Mouse (Mus musculus) stomach, postnatal 0 days (tissue): ENCODE measurements around the gene Slc13a3. TPM values are rescaled to one million over a fixed set of nuclear protein-coding genes. Genes with fewer than 3 reads are reported as not detected.
A peak's percentile ranks its signal among the peaks of the same experiment; 100 is the strongest.

Experiments
- ATAC-seq: fragments of 200-750 bp; cut with Nextera tagmentation; 2 replicates; pipeline ENCODE4 v1.8.0; 2017; ENCODE audit not compliant: low FRiP score, low TSS enrichment
- DNase-seq: peaks from one replicate; pipeline ENCODE4 v3.0.0-alpha.2; 2016; ENCODE audit warnings: low spot score
- H3K27ac ChIP-seq: fragments of 300-500 bp; sonication (generic); replicated peaks from 2 replicates; pipeline ENCODE4 v1.5.1; 2014; ENCODE audit warnings: mild to moderate bottlenecking, control low read depth
- H3K27me3 ChIP-seq: fragments of 300-500 bp; sonication (generic); 2 replicates; pipeline ENCODE4 v1.6.1; 2014; ENCODE audit warnings: low read length; ENCODE audit not compliant: control insufficient read depth, insufficient read depth
- H3K36me3 ChIP-seq: fragments of 300-500 bp; sonication (generic); 2 replicates; pipeline ENCODE4 v1.6.1; 2014; ENCODE audit warnings: low read length, mixed read lengths; ENCODE audit not compliant: control insufficient read depth, insufficient read depth
- H3K4me1 ChIP-seq: fragments of 300-500 bp; sonication (generic); replicated peaks from 2 replicates; pipeline ENCODE4 v1.6.1; 2014; ENCODE audit warnings: antibody characterized with exemption; ENCODE audit not compliant: control insufficient read depth, insufficient read depth
- H3K4me2 ChIP-seq: fragments of 300-500 bp; sonication (generic); replicated peaks from 2 replicates; pipeline ENCODE4 v1.6.1; 2014; ENCODE audit warnings: low read depth, mild to moderate bottlenecking, control low read depth, moderate library complexity
- H3K4me3 ChIP-seq: fragments of 300-500 bp; sonication (generic); 2 replicates; pipeline ENCODE4 v1.5.1; 2014; ENCODE audit warnings: low read depth, low read length, control low read depth
- H3K9ac ChIP-seq: fragments of 300-500 bp; sonication (generic); 2 replicates; pipeline ENCODE4 v1.6.1; 2014; ENCODE audit warnings: mild to moderate bottlenecking, low read length, control low read depth, mixed read lengths
- H3K9me3 ChIP-seq: fragments of 300-500 bp; sonication (generic); 2 replicates; pipeline ENCODE4 v1.6.1; 2016; ENCODE audit warnings: low read length; ENCODE audit not compliant: control insufficient read depth
- CTCF ChIP-seq: IDR thresholded peaks from 2 replicates; pipeline ENCODE4 v1.5.1; 2016; ENCODE audit warnings: antibody characterized with exemption, low read depth, mild to moderate bottlenecking, moderate library complexity
- EP300 ChIP-seq: optimal IDR thresholded peaks from 2 replicates; pipeline ENCODE3; 2016; ENCODE audit warnings: antibody characterized with exemption
- WGBS: fragments of 180-500 bp; shearing (Covaris S2); extraction: QIAGEN DNeasy Blood & Tissue Kit; methylation state at CpG from one replicate; pipeline ENCODE4 v1.1.7; 2014; 5-methylcytosine and 5-hydroxymethylcytosine counted together
- polyA plus RNA-seq: library from polyadenylated mRNA; unstranded; fragments of >200 nt; fragmentation: Nextera tagmentation; extraction: Ambion mirVana; gene quantifications from 2 replicates; pipeline ENCODE4 v1.2.1, GENCODE M21; 2015

Gene Slc13a3
- polyA plus RNA-seq, 1 experiment from 2014 or later = 0.34 TPM

- Histone ChIP-seq H3K4me1 (no peaks in the 10 kb centered on the region), H3K4me3 (no peak overlapping the region), H3K4me2 (no peak overlapping the region), H3K9me3 (no peaks in the 10 kb centered on the region), H3K27ac (no peak overlapping the region), H3K27me3 (no peaks in the 10 kb centered on the region), H3K36me3 (peaks cover 7% of the 10 kb centered on the region; the same call in 1 of the 2 replicates), H3K9ac (no peak overlapping the region)
- 78% methylated on average over 5 of the region's 5 CpGs for WGBS
- TF ChIP-seq CTCF (no peak), EP300 (no peak)
- ATAC-seq (0 out of 2 replicates have a peak, but pooled peaks have one; percentile 15), DNase-seq (no peak)
Measured at GRCm38 (mm10) chr2:165486401-165486800, 13.4 kb upstream of the Slc13a3 start.

- Histone ChIP-seq H3K27ac (no peak overlapping the region), H3K27me3 (no peaks in the 10 kb centered on the region), H3K36me3 (peaks cover 7% of the 10 kb centered on the region; the same call in 1 of the 2 replicates), H3K9me3 (no peaks in the 10 kb centered on the region), H3K4me2 (no peak overlapping the region), H3K4me1 (no peaks in the 10 kb centered on the region), H3K9ac (no peak overlapping the region), H3K4me3 (no peak overlapping the region)
- ATAC-seq = no peak
- no peak for DNase-seq
- TF ChIP-seq EP300 (no peak), CTCF (no peak)
- WGBS = 48% methylated on average over 3 of the region's 3 CpGs
Measured at GRCm38 (mm10) chr2:165485826-165486225, 12.8 kb upstream of the Slc13a3 start.

GRCm38 (mm10) chr2:165484152-165484551 is 11.1 kb upstream of the Slc13a3 start:
- no peaks in the 10 kb centered on the region for H3K9me3 ChIP-seq
- no peak for ATAC-seq
- DNase-seq = no peak
- no peak for TF ChIP-seq EP300
- no peak for TF ChIP-seq CTCF
- no peak overlapping the region for H3K9ac ChIP-seq
- 45% methylated on average over 6 of the region's 6 CpGs for WGBS
- no peaks in the 10 kb centered on the region for H3K4me1 ChIP-seq
- no peak overlapping the region for H3K4me2 ChIP-seq
- H3K27me3 ChIP-seq = no peaks in the 10 kb centered on the region
- H3K4me3 ChIP-seq = no peak overlapping the region
- peaks cover 2% of the 10 kb centered on the region; the same call in 1 of the 2 replicates for H3K36me3 ChIP-seq
- H3K27ac ChIP-seq = no peak overlapping the region

GRCm38 (mm10) chr2:165482003-165482402 is 9.0 kb upstream of the Slc13a3 start:
- Histone ChIP-seq H3K9ac (no peak overlapping the region), H3K27me3 (no peaks in the 10 kb centered on the region), H3K4me3 (no peak overlapping the region), H3K4me1 (no peaks in the 10 kb centered on the region), H3K4me2 (no peak overlapping the region), H3K36me3 (no peaks in the 10 kb centered on the region), H3K27ac (no peak overlapping the region), H3K9me3 (no peaks in the 10 kb centered on the region)
- TF ChIP-seq CTCF = no peak
- no peak for TF ChIP-seq EP300
- DNase-seq = no peak
- 58% methylated on average over 8 of the region's 8 CpGs for WGBS
- ATAC-seq = peak; percentile 29; the same call in 1 of the 2 replicates

GRCm38 (mm10) chr2:165475850-165476249 is 2.8 kb upstream of the Slc13a3 start:
- Histone ChIP-seq H3K27me3 (peaks cover 5% of the 10 kb centered on the region; the same call in 1 of the 2 replicates), H3K4me1 (no peaks in the 10 kb centered on the region), H3K4me3 (no peak overlapping the region), H3K36me3 (no peaks in the 10 kb centered on the region), H3K27ac (no peak overlapping the region), H3K9ac (no peak overlapping the region), H3K9me3 (no peaks in the 10 kb centered on the region), H3K4me2 (no peak overlapping the region)
- no peak for ATAC-seq
- no peak for DNase-seq
- TF ChIP-seq CTCF (no peak), EP300 (no peak)
- 64% methylated on average over 5 of the region's 5 CpGs for WGBS

- DNase-seq (no peak), ATAC-seq (no peak)
- Histone ChIP-seq H3K36me3 (no peaks in the 10 kb centered on the region), H3K4me2 (no peak overlapping the region), H3K4me1 (no peaks in the 10 kb centered on the region), H3K4me3 (no peak overlapping the region), H3K9ac (no peak overlapping the region), H3K27ac (no peak overlapping the region), H3K9me3 (no peaks in the 10 kb centered on the region), H3K27me3 (peaks cover 5% of the 10 kb centered on the region; the same call in 1 of the 2 replicates)
- TF ChIP-seq EP300 = no peak
- TF ChIP-seq CTCF = no peak
- WGBS = 84% methylated on average over 7 of the region's 7 CpGs
Measured at GRCm38 (mm10) chr2:165475412-165475811, 2.4 kb upstream of the Slc13a3 start.
